Comparison of ENCODE assay signal across 8 mouse cellular contexts in genomic region chr2:168588591-168589367, GRCm38 (mm10). TPM values are rescaled to one million over a fixed set of nuclear protein-coding genes. Genes with fewer than 3 reads are reported as not detected.
DNase-seq lines count a peak whose midpoint lies in the region; ATAC-seq and TF ChIP-seq lines count a peak whose summit lies in the region.

No protein-coding gene starts in this region.

- DNase-seq in kidney, adult 2 months = peak; percentile 35
- DNase-seq in kidney, adult 8-10 months = no peak
- peak; percentile 60 for DNase-seq in 416B (ENCODE audit: low read depth)
- DNase-seq in layer of hippocampus, postnatal 10 days (ENCODE audit: low spot score in 2 of 2) = peak; percentile 41 to 52
- no peak for DNase-seq in gastrocnemius, postnatal 36 days
- DNase-seq in gastrocnemius, postnatal 25 days = no peak
- DNase-seq in urinary bladder, postnatal 10 days (ENCODE audit: low spot score) = no peak

- H3K4me3 ChIP-seq in kidney, adult 2 months (ENCODE audit: insufficient read depth, low read depth, low read length) = peak overlapping the region; percentile 69; the same call in 1 of the 2 replicates

- no peaks in the 10 kb centered on the region for H3K36me3 ChIP-seq in kidney, adult 2 months (ENCODE audit: control insufficient read depth, insufficient read depth, low read length)

- no peak for TF ChIP-seq CTCF in kidney, adult 2 months (conservative IDR thresholded peaks at IDR 0.05; ENCODE audit: insufficient read depth, insufficient read length, low read depth, low read length)

- peaks cover 5% of the 10 kb centered on the region; the same call in 1 of the 2 replicates for H3K4me1 ChIP-seq in kidney, adult 2 months (ENCODE audit: control insufficient read depth, insufficient read depth, low read length)

- TF ChIP-seq POLR2A in kidney, adult 2 months (IDR thresholded peaks at IDR 0.05; ENCODE audit: low read depth, low read length) = no peak

- H3K27ac ChIP-seq in kidney, adult 2 months (ENCODE audit: insufficient read depth, low read depth, low read length) = no peak overlapping the region

- WGBS in kidney, adult 2 months = 21% methylated on average over 11 of the region's 11 CpGs

- ATAC-seq in common myeloid progenitor, adult 5-6 weeks (replicated peaks; ENCODE audit: low read depth, poor library complexity, severe bottlenecking) = peak; percentile 66

- H3K27me3 ChIP-seq in kidney, adult 2 months (replicated peaks; ENCODE audit: control insufficient read depth, insufficient read depth, low read length) = no peaks in the 10 kb centered on the region

- intact Hi-C loops in gastrocnemius, postnatal 36 days (cut with DNase I) = no loop called here

RNA-seq across cellular contexts. Expression of gene Nfatc2, which starts 12.7 kb away (rescaled TPM):
- 2.9 and 3.4 TPM in 2 replicates for polyA plus RNA-seq in kidney, adult 2 months (2012; rRNA removed)
- total RNA-seq in common myeloid progenitor, adult 5-6 weeks (2017) = 1.3 TPM in 2 replicates
- 10 to 100 TPM; 18.6 to 20.5 TPM for total RNA-seq in layer of hippocampus, postnatal 10 days (2021)
- 10 to 100 TPM in 1 of 2 experiments, 1 to 10 TPM in 1; 5.3 to 10.4 TPM for total RNA-seq in gastrocnemius, postnatal 36 days (2021)
- total RNA-seq in gastrocnemius, postnatal 25 days (2021) = 1 to 10 TPM; 6.4 to 7.7 TPM

Comparison
In these comparisons a context has a peak if more than half of its experiments do, and no peak if none do; other contexts are left out.
1. DNase-seq: peak in kidney, adult 2 months (single experiment), 416B (single experiment) and layer of hippocampus, postnatal 10 days (2 of 2); none in kidney, adult 8-10 months (0 of 2), gastrocnemius, postnatal 36 days (0 of 2), gastrocnemius, postnatal 25 days (single experiment) and urinary bladder, postnatal 10 days (single experiment).